Comparison of ENCODE assay signal across 9 mouse cellular contexts in the genomic region with DNA sequence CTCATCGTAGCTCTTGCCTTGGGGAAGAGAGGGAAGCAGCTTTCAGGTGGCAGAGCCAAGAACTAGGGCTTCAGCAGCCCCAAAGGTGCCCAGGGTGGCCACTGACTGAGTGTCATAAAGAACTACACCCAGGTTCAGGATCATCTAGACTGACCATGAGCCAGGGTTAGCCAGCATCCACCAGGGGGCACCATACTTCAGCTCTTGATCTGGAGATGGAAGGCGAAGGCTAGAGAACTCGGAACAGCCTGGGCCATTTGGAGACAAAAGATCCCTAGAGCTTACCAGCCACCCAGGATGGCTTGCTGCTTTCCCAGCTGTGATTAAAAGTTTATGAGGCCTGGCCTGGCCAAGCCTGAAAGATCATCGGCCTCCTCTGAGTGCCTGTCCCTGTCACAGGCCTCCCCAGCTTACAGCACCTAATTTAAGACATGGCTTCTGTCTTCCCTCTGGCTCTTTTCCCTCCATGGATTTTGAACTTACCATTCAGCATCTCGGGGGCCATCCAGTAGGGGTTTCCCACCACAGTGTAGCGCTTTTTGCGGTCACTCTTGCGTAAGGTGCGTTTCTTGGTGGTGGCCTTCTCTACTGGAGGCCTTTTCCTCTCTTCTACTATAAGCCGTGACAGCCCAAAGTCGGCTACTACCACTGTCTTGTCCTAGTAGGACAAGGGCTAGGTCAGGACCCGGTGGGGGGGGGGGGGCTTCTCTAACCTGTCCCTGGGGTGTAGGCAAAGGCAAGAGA. TPM values are rescaled to one million over a fixed set of nuclear protein-coding genes. Genes with fewer than 3 reads are reported as not detected.
DNase-seq lines count a peak whose midpoint lies in the region; ATAC-seq lines count a peak whose summit lies in the region.
"Had no signal": no experiment of that assay in that cellular context is flagged by ENCODE, and none has a peak within 500 bp of the region (broad histone marks: within the 10 kb centered on the region; RNA-seq: fewer than 3 reads in every experiment).

No protein-coding gene starts in this region.

- H3K9me3 ChIP-seq in hindbrain, embryonic 10.5 days, result no peaks in the 10 kb centered on the region
- H3K9me3 ChIP-seq in lung, embryonic 16.5 days (ENCODE audit: control insufficient read depth, low read length), result no peaks in the 10 kb centered on the region

- H3K27me3 ChIP-seq in hindbrain, embryonic 10.5 days (ENCODE audit: insufficient read depth, poor library complexity, severe bottlenecking), result no peaks in the 10 kb centered on the region
- no peaks in the 10 kb centered on the region for H3K27me3 ChIP-seq in lung, embryonic 16.5 days (ENCODE audit: control insufficient read depth, insufficient read depth, low read depth, low read length)

- H3K4me1 ChIP-seq in hindbrain, embryonic 10.5 days (replicated peaks), result peaks cover 23% of the 10 kb centered on the region
- H3K4me1 ChIP-seq in lung, embryonic 16.5 days (replicated peaks; ENCODE audit: control insufficient read depth, insufficient read depth, low read length), result peaks cover 10% of the 10 kb centered on the region

- no peak overlapping the region for H3K4me2 ChIP-seq in lung, embryonic 16.5 days (ENCODE audit: low read depth, low read length)

- DNase-seq in Muller cell, postnatal 12 days (ENCODE audit: inconsistent ontology term), result peak; percentile 86
- DNase-seq in cerebellum, adult 9-10 months, result peak; percentile 93
- DNase-seq in hindbrain, embryonic 10.5 days (ENCODE audit: low spot score), result peak; percentile 87
- peak; percentile 81 for DNase-seq in layer of hippocampus, adult 9-10 months (ENCODE audit: low spot score)
- DNase-seq in ovary, postnatal 14 days (ENCODE audit: low spot score), result peak; percentile 83
- DNase-seq in thymus, postnatal 10 days (ENCODE audit: low spot score in 2 of 2), result peak; percentile 74 to 92

- 64% methylated on average over 12 of the region's 12 CpGs for WGBS in hindbrain, embryonic 10.5 days
- WGBS in lung, embryonic 16.5 days, result 63% methylated on average over 12 of the region's 12 CpGs

- peaks cover 82% of the 10 kb centered on the region for H3K36me3 ChIP-seq in hindbrain, embryonic 10.5 days
- peaks cover 23% of the 10 kb centered on the region for H3K36me3 ChIP-seq in lung, embryonic 16.5 days (ENCODE audit: control insufficient read depth, insufficient read depth, low read length)

- H3K9ac ChIP-seq in lung, embryonic 16.5 days (ENCODE audit: low read length), result 0 out of 2 replicates have a peak overlapping the region, but pooled peaks have one; percentile 13

- ATAC-seq in frontal cortex, adult (ENCODE audit: low TSS enrichment), result peak; percentile 79
- ATAC-seq in lung, embryonic 16.5 days (ENCODE audit: low read depth), result peak; percentile 76

- H3K27ac ChIP-seq in hindbrain, embryonic 10.5 days, result peak overlapping the region; percentile 80
- H3K27ac ChIP-seq in lung, embryonic 16.5 days (ENCODE audit: low read length), result no peak overlapping the region; the same call in 1 of the 2 replicates

- no peak overlapping the region for H3K4me3 ChIP-seq in hindbrain, embryonic 10.5 days
- H3K4me3 ChIP-seq in lung, embryonic 16.5 days (ENCODE audit: low read length), result no peak overlapping the region
- H3K4me3 ChIP-seq: myocyte had no signal

RNA-seq across cellular contexts. Expression of a gene that starts 17.1 kb away (rescaled TPM):
- polyA plus RNA-seq in hindbrain, embryonic 10.5 days (2016; fragmentation: Nextera tagmentation; extraction: Ambion mirVana), result 9.3 and 9.4 TPM in 2 replicates
- 11.8 and 12.0 TPM in 2 replicates for polyA plus RNA-seq in lung, embryonic 16.5 days (2015; fragmentation: Nextera tagmentation; extraction: Ambion mirVana)

RNA-seq across cellular contexts. Expression of a gene that starts 58.6 kb away (rescaled TPM):
- 106 and 116 TPM in 2 replicates for polyA plus RNA-seq in hindbrain, embryonic 10.5 days (2016; fragmentation: Nextera tagmentation; extraction: Ambion mirVana)
- 41.2 and 41.4 TPM in 2 replicates for polyA plus RNA-seq in lung, embryonic 16.5 days (2015; fragmentation: Nextera tagmentation; extraction: Ambion mirVana)
